Mouse (Mus musculus) CD8-positive naive resting alpha-beta T cell, adult 2 months (primary cell): Measurements from ENCODE around the gene Sun2.
A peak's percentile ranks its signal among the peaks of the same experiment; 100 is the strongest.

Experiments
- DNase-seq, 2 experiments: peaks; one replicate each; pipeline ENCODE4 v3.0.0; 2022; ENCODE audit warnings: low read depth in 2 of 2, low spot score in 2 of 2

Gene Sun2

GRCm38 (mm10) chr15:79687646-79688267, 54.6 kb downstream of the Sun2 start, which contains the start of gene Josd1:
Josd1 (minus strand) TSS chr15:79687919.
- peak; percentile 95 to 96 for DNase-seq

GRCm38 (mm10) chr15:79687175-79687574, 55.2 kb downstream of the Sun2 start:
- no peak for DNase-seq

GRCm38 (mm10) chr15:79686046-79686869, 56.1 kb downstream of the Sun2 start:
- no peak for DNase-seq

GRCm38 (mm10) chr15:79685141-79685641, 57.1 kb downstream of the Sun2 start:
- DNase-seq: no peak

DNA sequence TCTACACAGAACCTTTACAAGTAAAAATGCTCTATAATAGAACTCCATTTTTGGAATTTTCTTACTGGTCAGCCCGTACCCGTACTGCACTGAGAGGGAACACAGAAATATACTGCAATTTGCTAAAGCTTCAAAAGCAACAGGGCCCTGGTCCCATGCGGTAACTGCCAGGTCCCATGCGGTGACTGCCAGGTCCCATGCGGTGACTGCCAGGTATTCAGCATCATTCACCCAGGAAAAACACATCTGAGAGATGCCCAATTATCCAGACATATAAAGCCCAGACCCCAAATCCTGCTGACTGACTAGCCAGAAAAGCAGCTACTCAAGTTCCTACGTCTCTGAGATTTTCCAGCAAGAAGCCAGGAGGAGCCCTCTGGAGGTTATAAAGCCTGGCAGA, 57.7 kb downstream of the Sun2 start:
- DNase-seq: no peak

- DNase-seq: no peak
Observed at GRCm38 (mm10) chr15:79683707-79684465, 58.5 kb downstream of the Sun2 start.

DNA sequence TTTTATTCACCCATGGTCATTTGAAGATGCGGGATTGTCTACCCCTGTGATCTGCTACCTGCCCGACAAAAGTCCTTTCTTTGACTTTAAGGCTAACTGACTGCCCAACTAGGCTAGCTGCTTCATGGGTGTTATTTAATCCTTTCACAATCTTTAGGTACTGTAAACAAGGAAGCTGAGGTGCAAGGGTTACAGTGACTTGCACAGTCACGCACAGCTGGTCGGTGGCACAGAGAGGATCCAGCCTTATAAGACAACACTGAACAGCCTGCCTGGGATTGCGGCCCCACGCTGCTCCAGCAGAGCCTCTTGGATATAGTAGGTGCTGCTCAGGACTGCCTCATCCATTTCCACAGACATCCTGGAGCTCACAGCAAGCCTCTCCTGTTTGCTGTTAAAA, 59.2 kb downstream of the Sun2 start:
- no peak for DNase-seq

DNA sequence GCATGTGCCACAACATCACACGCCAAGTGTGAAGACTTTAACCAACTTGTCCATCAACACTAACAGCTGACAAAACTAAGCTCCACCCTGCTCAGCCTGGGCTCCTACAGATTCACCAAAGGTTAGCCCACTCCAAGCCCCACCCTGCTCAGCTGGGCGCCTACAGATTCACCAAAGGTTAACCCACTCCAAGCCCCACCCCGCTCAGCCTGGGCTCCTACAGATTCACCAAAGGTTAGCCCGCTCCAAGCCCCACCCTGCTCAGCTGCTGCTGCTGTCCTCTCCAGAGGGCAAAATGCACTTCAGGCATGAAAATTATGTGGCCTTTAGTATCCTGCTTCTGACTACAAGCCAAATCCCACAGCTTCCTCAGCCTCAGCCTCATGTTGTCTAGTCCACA, 60.4 kb downstream of the Sun2 start:
- no peak for DNase-seq

DNA sequence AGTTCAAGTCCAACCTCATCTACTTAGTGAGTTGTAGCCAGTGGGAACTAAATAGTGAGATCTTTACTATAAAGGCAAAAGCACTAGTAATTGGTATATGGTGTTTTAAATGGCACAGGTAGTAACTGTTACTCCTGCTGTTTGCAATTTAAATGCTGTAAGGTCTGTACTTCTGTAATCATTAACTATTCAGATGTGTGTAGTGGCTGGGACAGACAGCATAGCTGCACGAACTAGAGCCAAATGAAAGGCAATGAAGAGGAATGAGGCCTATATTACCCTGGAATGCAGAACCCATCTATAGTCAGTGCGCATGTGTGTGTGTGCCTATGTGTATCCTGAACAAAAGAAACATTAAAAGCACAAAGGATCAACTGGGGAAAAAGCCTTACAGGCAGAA, 64.4 kb downstream of the Sun2 start:
- no peak for DNase-seq
